Mouse (Mus musculus): ENCODE measurements around the gene Psma6.

DNA sequence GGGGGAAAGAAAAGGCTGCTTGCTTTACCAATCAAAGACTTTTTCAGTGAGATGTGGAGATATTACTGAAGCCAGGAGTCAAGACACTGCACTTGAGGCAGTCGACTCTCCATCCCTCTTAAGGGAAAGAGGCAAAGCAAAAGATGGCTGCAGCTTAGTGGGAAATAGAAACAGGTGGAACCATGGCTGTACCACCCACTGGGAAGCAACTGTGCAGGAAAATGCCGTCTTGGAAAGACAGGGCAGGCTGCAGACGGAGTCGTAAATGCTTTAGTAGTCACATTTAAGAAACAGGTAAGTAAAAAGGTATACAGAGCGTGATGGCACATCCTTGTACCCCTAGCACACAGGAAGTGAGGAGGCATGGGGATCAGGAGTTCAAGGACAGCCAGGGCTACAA, 79.1 kb downstream of the Psma6 start:
- TF ChIP-seq POLR2A (IDR thresholded peaks at IDR 0.05; ENCODE audit: borderline replicate concordance, low read depth, low read length) (no peak), CTCF (IDR thresholded peaks at IDR 0.05; ENCODE audit: low read depth, low read length) (no peak)
